Mouse (Mus musculus) fibroblast of lung, adult 2 months (primary cell): ENCODE results near the gene Ccdc51.

Source experiments
- DNase-seq: peaks from one replicate; pipeline ENCODE4 v3.0.0-alpha.2; 2011; ENCODE audit warnings: low read depth

Ccdc51 gene

DNA sequence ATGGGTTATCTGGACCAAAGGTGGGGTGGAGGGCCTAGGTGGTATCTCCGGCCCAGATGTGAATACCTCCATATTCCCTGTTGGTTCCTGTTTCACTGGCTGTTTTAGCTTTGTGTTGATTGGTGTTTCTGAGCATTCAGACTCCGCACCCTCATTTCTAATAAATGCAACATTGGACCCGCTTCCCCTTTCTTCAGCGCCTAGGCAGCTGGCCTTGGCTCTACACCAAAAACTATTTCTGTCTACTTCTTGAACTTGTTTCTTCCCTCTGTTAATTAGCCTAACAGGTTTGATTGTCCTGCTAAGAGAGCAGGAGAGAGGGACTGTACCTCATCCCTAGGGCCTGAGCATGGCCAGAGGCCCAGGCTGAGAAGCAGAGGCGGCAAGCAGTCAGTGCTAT lies 24.8 kb upstream of the Ccdc51 start:
- DNase-seq: no peak

DNA sequence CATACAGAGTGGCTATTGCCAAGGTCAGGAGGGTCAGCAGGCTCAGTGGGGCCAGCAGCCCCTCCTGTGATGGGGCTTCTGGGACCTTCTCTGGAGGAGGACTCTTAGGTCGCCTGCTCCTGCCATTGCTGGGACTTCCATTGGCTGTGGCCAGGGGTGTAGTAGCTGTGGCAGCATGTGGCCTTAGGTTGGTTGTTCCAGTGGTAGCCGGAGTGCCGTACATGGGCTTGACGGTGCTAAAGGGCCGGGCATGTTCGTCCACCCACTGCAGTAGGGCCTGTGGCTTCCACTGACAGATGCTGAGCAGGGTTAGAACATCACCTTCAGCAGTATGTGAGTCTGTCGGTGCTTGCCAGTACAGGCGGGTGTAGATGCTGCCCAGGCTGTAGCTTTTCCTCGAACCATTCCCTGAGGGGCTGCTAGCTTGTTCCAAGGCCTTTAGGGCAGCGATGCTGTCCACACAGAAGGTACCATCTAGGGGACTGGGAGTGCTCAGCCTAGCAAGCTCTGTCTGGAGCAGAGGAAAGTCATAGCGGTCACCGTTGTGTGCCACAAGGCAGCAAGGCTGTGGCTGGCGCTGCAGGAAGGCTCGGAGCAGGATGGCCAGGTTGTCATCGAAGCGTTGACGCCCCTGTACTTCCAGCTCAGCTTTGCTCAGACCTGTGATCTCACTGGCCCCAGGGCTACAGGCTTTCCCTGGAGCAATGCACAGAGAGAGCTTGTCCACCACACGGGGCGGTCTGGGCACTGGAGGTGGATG lies 24.1 kb upstream of the Ccdc51 start:
- no peak for DNase-seq

DNA sequence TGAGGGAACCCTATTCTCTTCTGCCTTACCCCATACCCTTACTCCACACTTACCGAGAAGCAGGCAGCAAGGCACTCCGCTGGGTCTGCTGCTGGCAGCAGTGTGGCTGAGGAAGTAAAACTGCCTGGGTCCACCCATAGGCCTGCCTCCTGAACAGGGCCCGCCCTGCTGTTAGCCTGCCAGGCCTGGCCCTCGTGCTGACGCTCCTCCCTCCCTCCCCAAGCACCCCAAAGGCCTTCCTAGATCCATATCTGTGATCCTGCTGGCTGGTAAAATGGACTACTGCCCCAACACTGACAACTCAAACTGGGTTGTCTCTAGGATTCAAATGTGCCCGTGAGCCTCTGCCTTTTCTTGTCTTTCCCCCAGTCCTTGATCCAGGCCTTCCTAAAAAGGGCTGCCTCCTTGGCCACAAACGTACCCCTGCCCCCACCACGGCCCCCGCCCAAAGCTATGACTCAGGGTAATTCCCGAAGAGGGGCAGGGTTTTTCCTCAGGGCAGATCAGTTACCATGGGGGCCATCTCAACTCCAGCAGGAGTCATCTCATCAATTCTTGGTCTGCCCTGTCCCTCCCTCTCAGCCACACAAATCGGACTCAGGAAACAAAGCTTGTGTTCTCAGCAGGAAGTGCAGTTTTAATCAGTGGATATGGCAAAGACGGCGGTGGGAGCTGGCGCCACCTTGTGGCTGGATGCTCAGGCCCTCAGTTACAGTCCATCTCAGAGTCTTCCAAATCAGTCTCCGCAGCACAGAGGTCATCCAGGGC lies 23.0 kb upstream of the Ccdc51 start, which contains the start of gene Trex1:
TSS of gene Trex1 (minus strand) at position 599 of the 768 bp plus-strand sequence.
- DNase-seq: peak; percentile 89

GRCm38 (mm10) chr9:109060184-109060897 lies 22.0 kb upstream of the Ccdc51 start:
- no peak for DNase-seq

DNA sequence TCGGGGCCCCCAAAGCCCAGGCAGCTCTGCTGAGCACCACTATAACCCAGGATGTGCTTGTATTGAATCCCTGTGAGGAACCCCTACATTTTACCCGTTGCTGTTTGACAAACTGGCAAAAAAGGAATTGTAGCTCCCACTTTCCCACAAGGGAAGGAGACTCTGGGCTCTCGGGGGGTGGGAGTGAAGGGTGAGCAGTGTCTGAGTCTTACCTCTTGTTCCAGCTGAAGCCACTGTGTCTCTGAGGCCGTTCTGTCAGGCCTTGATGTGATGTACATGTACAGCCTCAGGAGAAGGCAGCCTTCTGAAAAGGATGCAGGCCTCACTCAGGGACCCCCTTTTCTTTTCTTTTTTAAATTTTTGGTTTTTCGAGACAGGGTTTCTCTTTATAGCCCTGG lies 21.4 kb upstream of the Ccdc51 start:
- no peak for DNase-seq

DNA sequence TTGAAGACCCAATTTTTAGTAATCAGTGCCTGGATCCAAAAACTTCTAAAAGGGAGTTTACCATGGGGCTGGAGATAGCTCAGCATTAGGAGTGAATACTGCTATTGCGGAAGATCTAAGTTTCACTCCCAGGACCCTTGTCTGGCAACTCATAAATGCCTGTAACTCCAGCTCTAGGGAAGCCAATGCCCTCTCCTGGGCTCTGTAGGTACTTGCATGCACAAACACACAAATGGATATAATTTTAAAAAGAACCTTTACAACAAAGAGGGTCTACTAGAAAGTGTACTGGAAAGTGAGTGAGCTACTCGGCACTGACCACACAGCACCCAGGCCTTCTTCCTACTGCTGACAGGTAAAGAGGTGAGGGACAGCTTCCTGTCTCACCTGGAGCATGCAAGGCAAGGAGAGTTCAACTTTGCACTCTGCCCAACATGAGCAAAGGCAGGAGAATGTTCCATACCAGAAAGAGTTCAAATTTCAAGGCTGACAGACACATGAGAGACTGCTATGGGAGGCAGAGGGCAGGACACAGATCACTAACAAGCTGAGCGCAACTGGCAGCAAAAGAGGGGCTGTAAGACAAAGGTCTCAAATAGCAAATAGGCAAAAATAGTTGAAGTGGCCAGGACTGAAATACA lies 14.1 kb upstream of the Ccdc51 start:
- DNase-seq: no peak

DNA sequence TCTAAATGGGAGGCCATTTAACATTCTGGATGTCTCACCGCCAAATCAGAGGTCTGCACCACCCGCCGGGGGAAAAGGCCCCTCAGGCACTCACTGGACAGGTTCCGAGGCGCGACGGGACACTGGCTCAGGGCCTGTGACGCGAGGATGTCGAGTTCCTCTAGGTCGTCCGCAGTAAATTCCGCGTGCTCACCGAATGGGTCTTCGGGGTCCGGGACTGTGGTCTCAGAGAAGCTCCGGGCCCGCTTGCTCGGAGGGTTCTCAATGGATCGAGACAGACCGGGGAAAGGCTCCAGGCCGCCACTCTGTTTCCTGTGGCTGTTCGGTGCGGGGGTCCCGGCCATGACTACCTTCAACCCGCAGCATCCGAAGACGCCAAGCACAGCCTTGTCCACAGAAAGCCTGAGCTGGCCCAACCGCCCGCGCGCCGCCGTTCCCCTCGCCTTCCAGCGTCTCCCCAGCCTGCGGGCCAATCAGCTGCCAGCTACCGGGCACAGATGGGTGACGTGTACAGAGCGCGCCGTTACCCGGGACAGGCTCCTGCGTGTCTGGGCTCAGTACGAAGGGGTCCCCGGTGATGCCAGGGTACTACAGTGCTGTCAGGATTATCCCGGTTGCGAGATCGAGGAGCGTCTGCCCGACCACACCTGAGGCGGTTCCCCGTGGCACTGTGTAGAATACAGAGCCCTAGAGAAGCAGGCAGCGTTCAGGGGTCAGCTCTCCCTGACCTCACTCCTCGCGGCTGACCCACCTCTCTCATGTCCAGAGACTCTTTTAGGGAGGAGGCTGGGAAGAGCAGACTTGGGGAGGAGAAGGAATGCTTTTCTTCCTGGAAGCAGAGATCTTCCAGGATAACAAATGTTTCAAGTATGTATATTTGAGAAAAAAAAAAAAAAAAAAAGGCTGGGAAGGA lies 8.4 kb upstream of the Ccdc51 start, which contains the start of gene Atrip:
TSS of gene Atrip (minus strand) at position 464 of the 913 bp plus-strand sequence.
- DNase-seq: no peak

- DNase-seq: no peak
These were observed 1.8 kb upstream of the Ccdc51 start for GRCm38 (mm10) chr9:109080516-109080915.

DNA sequence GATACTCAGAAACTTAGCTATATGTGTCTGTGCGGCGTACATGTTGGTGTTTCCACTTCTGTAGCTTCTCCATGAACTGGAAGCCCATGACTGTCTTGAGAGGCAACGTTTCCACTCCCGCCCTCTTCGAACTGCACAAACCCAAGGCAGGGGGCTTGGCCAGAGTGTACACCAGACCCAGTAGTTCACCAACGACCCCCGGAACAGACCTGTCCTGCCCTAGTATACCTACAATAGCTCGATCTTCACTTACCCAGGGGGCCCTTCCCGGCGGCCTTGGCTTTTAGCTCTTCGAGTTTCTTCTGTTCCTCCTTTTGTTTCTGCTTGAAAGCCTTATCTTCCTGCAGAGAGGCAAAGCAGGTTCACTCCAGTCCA lies 557 bp upstream of the Ccdc51 start:
- no peak for DNase-seq

GRCm38 (mm10) chr9:109084922-109085321 lies 2.6 kb downstream of the Ccdc51 start:
- DNase-seq: no peak

DNA sequence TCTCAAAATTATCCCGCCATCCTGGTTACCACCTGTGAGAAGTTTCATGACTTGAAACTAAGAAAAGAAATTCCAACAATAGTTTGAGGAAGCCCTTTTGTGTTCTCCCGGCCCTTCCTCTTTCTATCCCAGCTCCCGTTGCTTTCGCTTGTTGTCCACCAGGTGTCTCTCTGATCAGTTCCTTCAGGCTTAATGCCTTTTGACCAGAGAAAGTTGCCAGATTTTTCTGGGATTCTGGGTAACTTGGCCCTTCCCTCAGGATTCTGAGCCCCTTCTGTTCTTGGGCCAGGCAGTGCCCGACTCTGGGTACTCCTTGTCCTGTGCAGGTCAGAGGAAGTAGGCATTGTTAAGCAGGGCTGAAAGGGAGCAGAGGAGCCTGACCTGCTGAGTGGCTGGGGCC lies 5.7 kb downstream of the Ccdc51 start:
- no peak for DNase-seq

DNA sequence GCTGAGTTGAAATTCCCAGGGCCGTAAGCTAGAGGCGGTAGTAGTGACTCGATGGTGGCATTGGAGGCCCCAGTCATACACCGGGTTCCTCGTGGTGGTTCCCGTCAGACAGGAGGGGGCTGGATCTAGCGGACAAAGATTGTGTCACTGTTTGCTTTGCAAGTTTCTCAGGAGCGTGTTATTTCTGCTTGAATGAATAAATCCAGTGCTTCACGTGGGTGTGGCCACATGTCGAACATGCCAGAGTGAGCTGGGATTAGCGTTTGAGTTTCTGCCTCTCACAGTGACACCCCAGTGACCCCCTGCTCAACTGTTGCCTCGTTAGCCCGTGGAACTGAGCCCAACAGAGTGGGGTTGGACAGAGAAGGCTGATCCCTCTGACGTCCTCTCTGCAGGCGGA lies 8.2 kb downstream of the Ccdc51 start:
- no peak for DNase-seq

DNA sequence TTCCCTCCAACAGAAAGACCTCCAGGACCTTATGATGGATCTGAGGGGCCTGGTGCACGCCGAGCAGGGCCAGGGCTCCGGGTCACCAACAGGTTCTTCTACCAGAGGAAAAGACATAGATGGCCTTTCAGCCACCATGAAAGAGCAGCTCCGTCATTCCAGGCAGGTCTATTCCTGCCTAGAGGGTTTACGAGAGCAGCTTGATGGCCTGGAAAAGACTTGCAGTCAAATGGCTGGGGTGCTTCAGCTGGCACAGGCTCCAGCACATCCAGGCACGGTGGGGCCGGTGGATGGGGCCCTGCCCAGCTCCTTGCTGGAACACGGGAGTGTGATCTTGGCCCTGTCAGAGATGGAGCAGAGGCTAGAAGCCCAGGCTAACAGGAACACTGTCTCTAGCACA lies 9.5 kb downstream of the Ccdc51 start:
- DNase-seq: no peak

DNA sequence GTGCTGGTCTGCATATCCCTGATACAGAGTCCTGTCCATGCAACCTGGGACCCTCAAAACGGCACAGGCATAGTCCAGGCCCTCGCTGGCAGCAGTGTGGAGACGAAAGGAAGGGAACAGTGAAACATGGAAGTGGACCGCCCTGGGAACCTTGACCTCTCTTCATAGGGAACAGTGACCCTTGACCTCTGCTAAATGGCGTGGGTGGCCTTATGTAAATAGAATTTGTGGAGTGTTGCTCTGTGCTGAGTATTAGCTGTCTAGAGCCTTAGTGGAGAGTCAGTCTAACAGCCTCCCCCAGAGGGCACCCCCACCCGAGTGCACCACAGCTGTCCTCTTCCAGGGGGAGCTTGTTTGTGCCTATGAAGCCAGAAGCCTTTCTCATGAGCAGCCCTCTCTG lies 10.5 kb downstream of the Ccdc51 start:
- DNase-seq: no peak

DNA sequence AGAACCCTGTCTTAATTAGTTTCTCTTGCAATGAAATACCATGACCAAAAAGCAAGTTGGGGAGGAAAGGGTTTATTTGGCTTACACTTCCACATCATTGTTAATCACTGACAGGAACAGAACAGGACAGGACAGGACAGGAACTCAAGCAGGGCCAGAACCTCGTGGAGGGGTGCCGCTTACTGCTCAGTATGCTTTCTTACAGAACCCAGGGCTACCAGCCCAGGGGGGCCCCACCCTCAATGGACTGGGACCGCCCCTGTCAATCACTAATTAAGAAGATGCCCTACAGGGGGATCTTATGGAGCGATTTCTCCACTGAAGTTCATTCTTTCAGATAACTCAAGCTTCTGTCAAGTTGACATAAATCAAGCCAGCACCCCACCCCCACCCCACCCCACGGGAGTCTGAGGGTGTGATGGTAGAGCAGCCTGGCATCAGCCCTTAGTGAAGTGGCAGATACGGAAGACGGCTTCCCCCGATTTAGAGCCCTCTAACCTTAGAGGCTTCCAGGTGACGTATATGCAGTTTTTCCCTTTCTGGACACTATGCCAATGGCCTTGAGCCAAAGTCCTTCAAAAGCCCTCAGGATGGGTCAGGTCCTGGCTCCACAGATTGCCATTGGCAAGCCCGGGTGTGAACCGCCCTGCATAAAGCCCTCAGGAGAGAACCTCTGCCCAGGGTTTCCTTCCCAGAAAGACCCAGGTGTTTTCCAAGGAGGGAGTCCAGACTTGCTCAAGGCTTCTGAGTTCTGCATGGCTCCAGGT lies 11.7 kb downstream of the Ccdc51 start:
- DNase-seq: no peak

DNA sequence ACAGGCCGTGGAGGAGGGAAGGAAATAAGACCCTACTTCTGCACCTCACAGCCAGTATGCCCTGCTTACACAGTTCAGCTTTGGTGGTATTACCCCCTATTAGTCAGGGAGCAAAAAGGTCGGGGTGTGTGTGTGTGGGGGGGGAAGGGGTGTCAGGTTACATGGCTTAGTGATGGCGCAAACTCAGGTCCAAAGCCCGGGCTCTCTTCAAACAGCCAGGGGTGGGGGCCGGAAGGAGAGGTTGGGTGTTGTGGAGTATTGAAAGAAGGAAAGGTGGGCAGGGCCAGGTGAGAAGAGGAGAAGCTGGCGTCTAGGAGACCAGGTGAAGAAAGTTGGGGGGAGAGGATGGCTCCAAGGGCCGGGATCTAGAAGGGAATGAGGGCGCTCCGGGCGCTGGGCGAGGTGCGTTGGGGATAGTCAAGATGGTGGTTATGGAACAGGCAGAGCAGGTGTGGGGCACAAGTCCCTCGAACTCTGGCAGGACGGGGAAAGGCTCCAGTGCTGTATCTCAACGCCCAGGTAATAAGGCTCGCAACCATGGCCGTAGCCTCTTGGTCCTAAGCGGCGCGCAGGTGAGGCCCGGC lies 12.4 kb downstream of the Ccdc51 start:
- DNase-seq: no peak

GRCm38 (mm10) chr9:109095137-109095982 lies 13.1 kb downstream of the Ccdc51 start, which contains the start of gene Plxnb1:
Gene Plxnb1 (plus strand): TSS chr9:109095389.
- DNase-seq: no peak

DNA sequence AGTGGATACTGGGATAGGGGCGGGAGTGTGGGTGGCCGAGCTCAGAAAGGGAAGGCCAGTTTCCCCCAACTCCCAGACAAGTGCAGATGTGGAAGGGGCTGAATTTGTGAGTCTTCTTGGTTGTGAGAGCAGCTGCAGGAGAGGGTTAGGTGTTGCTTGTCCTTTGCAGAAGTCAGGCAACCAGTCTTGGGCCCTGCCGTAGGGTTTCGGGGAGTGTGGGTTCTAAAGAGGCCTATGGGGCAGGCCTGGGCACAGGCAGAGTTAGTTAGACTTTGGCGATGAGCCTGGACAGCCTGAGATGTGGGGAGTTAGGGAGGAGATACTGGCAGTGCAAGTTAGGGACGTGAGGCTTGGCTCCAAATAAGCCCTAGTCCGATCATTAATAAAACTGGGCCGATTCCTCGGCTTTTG lies 14.0 kb downstream of the Ccdc51 start:
- no peak for DNase-seq

- no peak for DNase-seq
These were observed 14.6 kb downstream of the Ccdc51 start for GRCm38 (mm10) chr9:109096856-109097255.
